Mouse (Mus musculus): ENCODE results near the gene Scd4. TPM values are rescaled to one million over a fixed set of nuclear protein-coding genes. Genes with fewer than 3 reads are reported as not detected.

The Scd4 gene
- polyA plus RNA-seq, 1 experiment from 2014 or later = not detected

DNA sequence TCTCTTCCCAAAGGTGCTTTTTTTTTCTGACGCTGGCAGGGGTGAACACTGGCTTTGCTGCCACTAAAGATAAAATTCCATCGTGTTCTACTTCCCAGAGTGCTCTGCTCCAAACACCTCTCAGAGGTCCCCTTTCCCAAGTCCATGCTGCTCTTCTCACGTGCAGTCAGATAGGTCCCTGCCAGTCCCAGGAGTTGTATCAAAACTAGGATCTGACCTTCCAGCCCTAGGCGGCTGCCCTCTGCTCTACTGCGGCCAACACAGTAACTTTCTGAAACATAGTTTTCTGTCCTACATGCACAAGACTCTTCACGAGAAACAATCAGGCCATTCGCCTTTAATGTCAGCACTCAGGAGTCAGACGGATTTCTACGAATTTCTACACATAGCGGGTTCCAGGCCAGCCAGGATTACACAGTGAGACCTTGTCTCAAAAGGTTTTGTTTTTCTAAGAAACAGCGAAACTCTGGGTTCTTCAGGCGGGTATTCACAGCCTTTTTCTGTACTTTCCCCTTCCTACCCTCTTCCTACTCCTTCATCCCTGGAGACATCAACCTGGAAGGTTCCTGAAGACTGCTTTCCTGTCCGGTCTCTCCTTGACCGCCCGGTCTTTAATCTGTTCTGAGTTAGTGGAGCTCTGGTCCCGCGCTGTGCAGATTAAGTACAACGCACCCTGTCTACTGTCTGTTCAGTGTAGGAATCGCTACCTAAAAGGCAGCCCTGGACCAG lies 55.0 kb downstream of the Scd4 start:
- peak; percentile 24 for DNase-seq (ENCODE audit: low spot score)
- no peaks in the 10 kb centered on the region for H3K27me3 ChIP-seq (ENCODE audit: control insufficient read depth, insufficient read depth, low read length)
- peak overlapping the region; percentile 63 for H3K9ac ChIP-seq (replicated peaks; ENCODE audit: low read length)
- H3K4me1 ChIP-seq (ENCODE audit: control insufficient read depth, insufficient read depth, low read length) = no peaks in the 10 kb centered on the region
- peak overlapping the region; percentile 44 for H3K4me3 ChIP-seq (ENCODE audit: low read depth, low read length)
- peak overlapping the region; percentile 49 for H3K4me2 ChIP-seq (ENCODE audit: low read depth, low read length)
- no peak for ATAC-seq (replicated peaks; ENCODE audit: insufficient number of reproducible peaks, low FRiP score, low TSS enrichment, low read depth)
- no peaks in the 10 kb centered on the region for H3K9me3 ChIP-seq (replicated peaks; ENCODE audit: control insufficient read depth, low read length)
- 26% methylated on average over 19 of the region's 19 CpGs for WGBS
- no peaks in the 10 kb centered on the region for H3K36me3 ChIP-seq (replicated peaks; ENCODE audit: control insufficient read depth, insufficient read depth, low read depth, low read length)
- H3K27ac ChIP-seq (replicated peaks; ENCODE audit: low read depth, low read length) = peak overlapping the region; percentile 72

DNA sequence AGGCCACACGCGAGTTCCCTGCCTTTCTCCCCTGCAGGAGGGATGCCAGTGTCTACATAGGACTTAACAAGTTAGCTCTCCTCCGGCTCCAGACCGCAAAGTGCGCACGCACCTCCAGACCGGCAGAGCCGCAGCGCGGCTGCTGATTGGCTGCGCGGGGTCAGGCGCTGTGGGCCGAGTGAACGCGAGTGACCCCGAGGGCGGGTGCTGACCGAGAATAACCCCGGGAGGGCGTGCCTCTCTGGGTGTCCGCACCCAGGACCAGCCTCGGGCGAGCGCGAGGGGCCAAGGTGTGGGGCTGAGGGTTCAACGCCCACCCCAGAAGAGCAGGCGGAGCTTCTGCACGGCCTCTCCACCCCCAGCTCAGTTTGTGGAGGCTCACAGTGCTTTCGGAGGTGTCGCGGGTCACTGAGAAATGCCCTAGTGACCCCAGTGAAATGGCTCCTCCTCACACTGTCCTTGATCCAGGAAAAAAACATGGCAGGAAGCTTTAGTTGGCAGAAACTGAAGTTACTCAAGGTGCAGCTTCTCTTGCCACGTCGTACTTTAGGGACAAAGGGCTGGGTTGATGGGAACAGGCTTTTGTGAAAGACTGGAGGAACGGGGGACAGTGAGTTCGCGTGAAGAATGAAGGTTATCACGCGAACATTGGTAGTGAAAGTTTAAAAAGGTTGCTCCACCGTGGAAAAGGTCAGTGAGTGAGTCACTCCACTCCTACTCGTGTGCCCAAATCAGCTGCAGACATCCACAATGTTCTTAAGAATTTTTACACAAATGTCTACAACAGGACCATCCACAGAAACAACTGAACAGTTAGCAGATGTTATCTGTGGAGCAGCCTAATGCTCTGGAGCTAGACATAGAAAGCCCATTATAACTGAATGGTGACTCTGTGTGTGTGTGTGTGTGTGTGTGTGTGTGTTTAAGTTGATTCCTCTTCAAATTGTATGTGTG lies 55.9 kb downstream of the Scd4 start:
- Histone ChIP-seq H3K9me3 (replicated peaks; ENCODE audit: control insufficient read depth, low read length) (no peaks in the 10 kb centered on the region), H3K27ac (replicated peaks; ENCODE audit: low read depth, low read length) (peak overlapping the region; percentile 72), H3K9ac (replicated peaks; ENCODE audit: low read length) (peak overlapping the region; percentile 63), H3K4me1 (ENCODE audit: control insufficient read depth, insufficient read depth, low read length) (no peaks in the 10 kb centered on the region), H3K4me3 (ENCODE audit: low read depth, low read length) (peak overlapping the region; percentile 44), H3K36me3 (replicated peaks; ENCODE audit: control insufficient read depth, insufficient read depth, low read depth, low read length) (no peaks in the 10 kb centered on the region), H3K27me3 (ENCODE audit: control insufficient read depth, insufficient read depth, low read length) (no peaks in the 10 kb centered on the region), H3K4me2 (ENCODE audit: low read depth, low read length) (peak overlapping the region; percentile 49)
- ATAC-seq (replicated peaks; ENCODE audit: insufficient number of reproducible peaks, low FRiP score, low TSS enrichment, low read depth) = peak; percentile 89
- 4% methylated on average over 41 of the region's 41 CpGs for WGBS
- peak; percentile 95 for DNase-seq (ENCODE audit: low spot score)

DNA sequence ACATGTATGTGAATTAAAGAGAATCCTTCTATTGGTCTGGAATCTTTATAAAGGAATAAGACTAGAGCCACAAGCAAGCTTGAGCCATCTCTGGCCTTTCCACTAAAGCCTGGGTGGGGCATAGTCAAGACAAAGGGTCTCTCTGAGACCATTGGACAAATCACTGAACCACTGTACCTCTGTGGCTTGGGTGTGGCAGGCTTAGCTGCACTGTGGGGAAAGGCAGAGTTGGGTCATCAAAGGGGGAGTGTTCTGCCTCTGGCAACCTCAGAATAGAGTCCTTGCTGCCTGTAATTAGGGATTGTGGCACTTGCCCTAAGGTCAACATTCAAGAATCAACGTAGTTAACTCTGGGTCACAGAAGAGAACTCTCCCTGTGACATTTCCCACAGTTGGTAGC lies 56.6 kb downstream of the Scd4 start:
- 7% methylated on average over 1 of the region's 1 CpGs for WGBS
- H3K9me3 ChIP-seq (replicated peaks; ENCODE audit: control insufficient read depth, low read length) = no peaks in the 10 kb centered on the region
- no peak overlapping the region for H3K27ac ChIP-seq (replicated peaks; ENCODE audit: low read depth, low read length)
- H3K4me1 ChIP-seq (ENCODE audit: control insufficient read depth, insufficient read depth, low read length) = no peaks in the 10 kb centered on the region
- no peaks in the 10 kb centered on the region for H3K27me3 ChIP-seq (ENCODE audit: control insufficient read depth, insufficient read depth, low read length)
- no peak overlapping the region; the same call in 1 of the 2 replicates for H3K4me2 ChIP-seq (ENCODE audit: low read depth, low read length)
- H3K4me3 ChIP-seq (ENCODE audit: low read depth, low read length) = no peak overlapping the region
- no peaks in the 10 kb centered on the region for H3K36me3 ChIP-seq (replicated peaks; ENCODE audit: control insufficient read depth, insufficient read depth, low read depth, low read length)
- DNase-seq (ENCODE audit: low spot score) (no peak), ATAC-seq (replicated peaks; ENCODE audit: insufficient number of reproducible peaks, low FRiP score, low TSS enrichment, low read depth) (no peak)
- H3K9ac ChIP-seq (replicated peaks; ENCODE audit: low read length) = no peak overlapping the region

DNA sequence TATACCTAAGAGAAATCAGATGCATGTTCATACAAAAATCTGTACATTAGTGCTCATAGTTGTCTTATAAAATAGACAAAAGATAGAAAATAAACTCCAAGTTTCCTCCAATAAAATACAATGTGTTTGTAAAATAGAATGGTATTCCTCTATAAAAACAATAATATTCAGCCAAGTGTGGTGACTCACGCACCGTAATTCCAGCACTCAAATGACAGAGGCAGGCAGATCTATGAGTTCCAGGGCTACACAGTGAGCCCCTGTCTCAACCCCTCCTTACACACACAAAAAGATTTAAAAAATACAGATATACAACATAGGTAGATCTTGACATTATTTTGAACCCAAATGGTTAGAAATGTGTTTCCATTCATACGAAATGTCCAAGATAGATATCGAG lies 59.0 kb downstream of the Scd4 start:
- Histone ChIP-seq H3K4me3 (ENCODE audit: low read depth, low read length) (no peak overlapping the region), H3K9ac (replicated peaks; ENCODE audit: low read length) (no peak overlapping the region), H3K36me3 (replicated peaks; ENCODE audit: control insufficient read depth, insufficient read depth, low read depth, low read length) (no peaks in the 10 kb centered on the region), H3K27ac (replicated peaks; ENCODE audit: low read depth, low read length) (no peak overlapping the region), H3K9me3 (replicated peaks; ENCODE audit: control insufficient read depth, low read length) (no peaks in the 10 kb centered on the region), H3K27me3 (ENCODE audit: control insufficient read depth, insufficient read depth, low read length) (no peaks in the 10 kb centered on the region), H3K4me1 (ENCODE audit: control insufficient read depth, insufficient read depth, low read length) (no peaks in the 10 kb centered on the region), H3K4me2 (ENCODE audit: low read depth, low read length) (no peak overlapping the region)
- ATAC-seq (replicated peaks; ENCODE audit: insufficient number of reproducible peaks, low FRiP score, low TSS enrichment, low read depth) (no peak), DNase-seq (ENCODE audit: low spot score) (no peak)
- 95% methylated on average over 4 of the region's 4 CpGs for WGBS

DNA sequence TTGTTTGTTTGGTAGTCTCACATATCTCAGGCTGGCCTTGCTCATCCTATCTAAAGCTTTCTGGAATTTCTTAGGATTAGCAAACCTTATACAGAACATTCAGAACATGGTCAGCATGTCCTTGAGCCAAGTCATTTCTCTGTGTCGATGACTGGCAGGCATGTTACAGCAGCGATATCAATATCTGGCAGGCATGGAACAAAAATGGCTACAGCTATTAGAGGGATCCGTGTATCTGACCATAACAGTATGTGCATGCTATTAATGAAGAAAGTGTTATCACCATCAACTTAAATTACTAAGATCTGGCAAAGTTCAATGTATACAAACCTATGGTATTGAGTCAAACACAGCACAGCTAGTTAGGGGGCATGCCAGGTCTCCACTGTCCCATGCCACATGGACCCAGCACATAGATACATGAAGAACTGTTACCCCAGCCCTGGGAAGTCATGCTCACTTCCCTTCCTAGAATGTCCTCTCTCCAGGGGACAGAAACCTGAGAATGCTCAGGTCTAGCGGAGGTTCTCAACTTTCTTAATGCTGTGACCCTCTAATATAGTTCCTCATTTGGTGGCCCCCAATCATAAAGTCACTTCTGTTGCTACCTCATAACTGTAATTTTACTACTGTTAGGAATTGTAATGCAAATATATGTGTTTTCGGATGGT lies 59.6 kb downstream of the Scd4 start:
- Histone ChIP-seq H3K4me2 (ENCODE audit: low read depth, low read length) (no peak overlapping the region), H3K9ac (replicated peaks; ENCODE audit: low read length) (no peak overlapping the region), H3K36me3 (replicated peaks; ENCODE audit: control insufficient read depth, insufficient read depth, low read depth, low read length) (no peaks in the 10 kb centered on the region), H3K9me3 (replicated peaks; ENCODE audit: control insufficient read depth, low read length) (no peaks in the 10 kb centered on the region), H3K4me1 (ENCODE audit: control insufficient read depth, insufficient read depth, low read length) (no peaks in the 10 kb centered on the region), H3K27me3 (ENCODE audit: control insufficient read depth, insufficient read depth, low read length) (no peaks in the 10 kb centered on the region), H3K4me3 (ENCODE audit: low read depth, low read length) (no peak overlapping the region), H3K27ac (replicated peaks; ENCODE audit: low read depth, low read length) (no peak overlapping the region)
- 76% methylated on average over 5 of the region's 5 CpGs for WGBS
- no peak for DNase-seq (ENCODE audit: low spot score)
- ATAC-seq (replicated peaks; ENCODE audit: insufficient number of reproducible peaks, low FRiP score, low TSS enrichment, low read depth) = no peak

DNA sequence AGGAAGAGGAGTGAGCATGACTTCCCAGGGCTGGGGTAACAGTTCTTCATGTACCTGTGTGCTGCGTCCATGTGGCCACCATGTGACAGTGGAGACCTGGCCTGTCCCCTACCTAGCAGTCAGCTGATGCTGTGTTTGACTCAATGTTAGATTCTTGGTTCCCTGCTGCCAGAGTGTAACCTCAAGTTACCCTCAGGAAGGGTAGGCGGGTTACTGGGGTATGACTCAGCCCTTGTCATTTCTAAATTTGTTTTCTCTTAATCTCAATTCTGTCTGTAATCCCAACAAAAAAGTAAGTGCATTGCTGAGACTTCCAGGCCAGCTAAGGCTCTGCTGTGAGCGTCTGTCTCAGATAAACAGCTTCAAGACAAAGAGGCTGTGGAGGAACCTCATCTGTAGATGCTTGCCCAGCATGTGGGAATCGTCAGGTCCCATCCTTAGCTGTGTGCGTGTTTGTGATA lies 61.1 kb downstream of the Scd4 start:
- H3K4me2 ChIP-seq (ENCODE audit: low read depth, low read length) = no peak overlapping the region
- H3K4me3 ChIP-seq (ENCODE audit: low read depth, low read length) = no peak overlapping the region
- no peak overlapping the region for H3K27ac ChIP-seq (replicated peaks; ENCODE audit: low read depth, low read length)
- no peak overlapping the region for H3K9ac ChIP-seq (replicated peaks; ENCODE audit: low read length)
- no peaks in the 10 kb centered on the region for H3K27me3 ChIP-seq (ENCODE audit: control insufficient read depth, insufficient read depth, low read length)
- no peaks in the 10 kb centered on the region for H3K9me3 ChIP-seq (replicated peaks; ENCODE audit: control insufficient read depth, low read length)
- no peaks in the 10 kb centered on the region for H3K36me3 ChIP-seq (replicated peaks; ENCODE audit: control insufficient read depth, insufficient read depth, low read depth, low read length)
- DNase-seq (ENCODE audit: low spot score) = no peak
- WGBS = 76% methylated on average over 5 of the region's 5 CpGs
- ATAC-seq (replicated peaks; ENCODE audit: insufficient number of reproducible peaks, low FRiP score, low TSS enrichment, low read depth) = no peak
- H3K4me1 ChIP-seq (ENCODE audit: control insufficient read depth, insufficient read depth, low read length) = no peaks in the 10 kb centered on the region

DNA sequence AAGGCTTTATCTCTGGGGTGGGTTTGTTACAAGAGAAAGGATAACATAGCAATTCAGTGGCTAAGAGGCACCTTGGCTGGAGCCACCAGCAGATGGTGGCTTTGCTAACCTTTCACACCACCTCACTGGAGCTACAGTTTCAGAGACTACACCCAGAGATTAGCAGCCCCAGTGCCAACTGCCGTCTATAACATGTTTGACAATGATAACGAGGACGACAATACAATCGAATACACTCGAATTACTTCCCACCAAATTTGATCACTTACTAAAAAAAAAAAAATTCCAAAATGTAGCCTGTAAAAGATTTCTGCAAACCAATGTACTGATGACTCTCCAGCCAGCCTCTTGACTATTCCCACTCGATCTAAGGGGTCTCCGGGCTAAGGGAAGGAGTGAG lies 62.1 kb downstream of the Scd4 start:
- H3K4me2 ChIP-seq (ENCODE audit: low read depth, low read length) = no peak overlapping the region
- ATAC-seq (replicated peaks; ENCODE audit: insufficient number of reproducible peaks, low FRiP score, low TSS enrichment, low read depth) (no peak), DNase-seq (ENCODE audit: low spot score) (no peak)
- 88% methylated on average over 7 of the region's 7 CpGs for WGBS
- H3K4me1 ChIP-seq (ENCODE audit: control insufficient read depth, insufficient read depth, low read length) = no peaks in the 10 kb centered on the region
- no peaks in the 10 kb centered on the region for H3K27me3 ChIP-seq (ENCODE audit: control insufficient read depth, insufficient read depth, low read length)
- no peak overlapping the region for H3K4me3 ChIP-seq (ENCODE audit: low read depth, low read length)
- H3K36me3 ChIP-seq (replicated peaks; ENCODE audit: control insufficient read depth, insufficient read depth, low read depth, low read length) = no peaks in the 10 kb centered on the region
- H3K9ac ChIP-seq (replicated peaks; ENCODE audit: low read length) = no peak overlapping the region
- no peak overlapping the region for H3K27ac ChIP-seq (replicated peaks; ENCODE audit: low read depth, low read length)
- H3K9me3 ChIP-seq (replicated peaks; ENCODE audit: control insufficient read depth, low read length) = no peaks in the 10 kb centered on the region
